Mouse (Mus musculus): ENCODE measurements at regions not wholly inside any gene's neighbourhood (a gene's known extent, or its start where the extent isn't known, plus 50 kb on each side); places are given as distances from the start of the nearest gene placed in this dataset.

DNA sequence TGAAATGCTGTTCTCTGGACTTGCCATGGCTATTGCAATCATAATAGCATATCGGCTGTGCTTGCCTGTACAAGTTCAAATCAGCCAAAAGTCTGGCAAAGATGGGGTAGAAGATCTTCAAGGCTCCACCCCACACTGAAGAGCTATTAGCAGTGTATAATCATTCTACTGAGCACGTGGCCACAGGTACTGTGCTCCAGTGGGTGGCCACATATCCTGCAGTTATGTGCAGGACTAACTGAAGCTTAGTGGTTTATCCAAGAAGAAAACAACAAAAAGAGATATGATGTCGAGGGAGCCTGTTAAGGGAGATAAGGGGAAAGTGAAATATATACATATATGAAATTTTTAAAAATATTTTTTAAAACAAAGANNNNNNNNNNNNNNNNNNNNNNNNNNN, 309.2 kb downstream of the Meis1 start:
- no peak for TF ChIP-seq POLR2A (IDR thresholded peaks at IDR 0.05; ENCODE audit: control insufficient read depth, extremely low read depth, insufficient read depth, low read length, poor library complexity)
- no peak for TF ChIP-seq CTCF (IDR thresholded peaks at IDR 0.05; ENCODE audit: borderline replicate concordance, control insufficient read depth, extremely low read depth, insufficient read depth, low read length, poor library complexity)
- no peak overlapping the region for H3K27ac ChIP-seq (ENCODE audit: control insufficient read depth, insufficient read depth, low read length)
- 86% methylated on average over 3 of the region's 3 CpGs for WGBS
- H3K4me1 ChIP-seq (replicated peaks; ENCODE audit: control insufficient read depth, insufficient read depth, low read length): no peaks in the 10 kb centered on the region
- no peaks in the 10 kb centered on the region for H3K36me3 ChIP-seq (ENCODE audit: control insufficient read depth, insufficient read depth, low read length)
- DNase-seq: no peak
- H3K4me3 ChIP-seq (ENCODE audit: control insufficient read depth, insufficient read depth, low read length): no peak overlapping the region
- H3K27me3 ChIP-seq (ENCODE audit: control insufficient read depth, insufficient read depth, low read length): no peaks in the 10 kb centered on the region

DNA sequence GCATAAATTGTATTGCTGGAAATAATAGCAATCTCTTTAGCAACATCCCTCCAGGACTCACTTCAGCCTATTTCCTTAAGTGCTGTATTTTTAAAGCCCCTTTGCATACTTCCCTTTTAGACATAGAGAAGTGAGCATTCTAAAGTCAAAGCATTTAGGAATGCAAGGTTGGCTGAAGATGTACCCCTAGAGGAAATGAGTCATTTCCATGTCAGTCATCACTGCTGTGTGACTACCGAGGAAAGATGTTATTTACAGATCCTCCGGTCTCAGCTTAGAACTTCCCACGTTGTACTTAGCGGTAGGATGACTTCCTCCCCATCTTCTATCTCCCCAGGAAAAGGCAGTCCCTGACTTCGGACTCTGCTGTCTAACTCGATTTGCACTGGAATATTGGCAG, 337.2 kb downstream of the Meis1 start:
- DNase-seq: no peak
- H3K27me3 ChIP-seq (ENCODE audit: control insufficient read depth, insufficient read depth, low read length): no peaks in the 10 kb centered on the region
- no peaks in the 10 kb centered on the region for H3K4me1 ChIP-seq (replicated peaks; ENCODE audit: control insufficient read depth, insufficient read depth, low read length)
- no peak overlapping the region for H3K27ac ChIP-seq (ENCODE audit: control insufficient read depth, insufficient read depth, low read length)
- H3K36me3 ChIP-seq (ENCODE audit: control insufficient read depth, insufficient read depth, low read length): no peaks in the 10 kb centered on the region
- no peak overlapping the region for H3K4me3 ChIP-seq (ENCODE audit: control insufficient read depth, insufficient read depth, low read length)
- TF ChIP-seq POLR2A (IDR thresholded peaks at IDR 0.05; ENCODE audit: control insufficient read depth, extremely low read depth, insufficient read depth, low read length, poor library complexity): no peak
- TF ChIP-seq CTCF (IDR thresholded peaks at IDR 0.05; ENCODE audit: borderline replicate concordance, control insufficient read depth, extremely low read depth, insufficient read depth, low read length, poor library complexity): no peak
- 48% methylated on average over 6 of the region's 6 CpGs for WGBS

DNA sequence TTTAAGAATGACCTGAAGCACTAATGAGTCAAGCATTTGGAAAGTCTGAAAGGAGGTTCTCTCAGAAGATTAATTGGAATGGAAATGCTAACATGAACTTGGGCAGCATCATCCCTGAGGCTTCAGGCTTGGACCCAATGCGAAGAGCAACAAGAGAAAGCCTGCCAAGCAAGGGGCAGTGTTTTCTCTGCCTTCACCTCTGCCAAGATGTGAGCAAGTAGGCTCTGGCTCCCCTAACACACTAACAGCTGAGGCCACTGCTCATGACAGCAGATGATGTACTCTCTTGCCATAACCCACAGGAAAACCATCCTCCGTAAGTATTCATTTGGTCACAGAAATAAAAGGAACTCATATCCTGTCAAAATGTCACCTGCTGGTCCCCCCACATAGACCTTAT, 341.9 kb downstream of the Meis1 start:
- H3K4me1 ChIP-seq (replicated peaks; ENCODE audit: control insufficient read depth, insufficient read depth, low read length): no peaks in the 10 kb centered on the region
- no peaks in the 10 kb centered on the region for H3K27me3 ChIP-seq (ENCODE audit: control insufficient read depth, insufficient read depth, low read length)
- H3K4me3 ChIP-seq (ENCODE audit: control insufficient read depth, insufficient read depth, low read length): no peak overlapping the region
- no peak for DNase-seq
- H3K27ac ChIP-seq (ENCODE audit: control insufficient read depth, insufficient read depth, low read length): no peak overlapping the region
- H3K36me3 ChIP-seq (ENCODE audit: control insufficient read depth, insufficient read depth, low read length): no peaks in the 10 kb centered on the region
- TF ChIP-seq POLR2A (IDR thresholded peaks at IDR 0.05; ENCODE audit: control insufficient read depth, extremely low read depth, insufficient read depth, low read length, poor library complexity) (no peak), CTCF (IDR thresholded peaks at IDR 0.05; ENCODE audit: borderline replicate concordance, control insufficient read depth, extremely low read depth, insufficient read depth, low read length, poor library complexity) (no peak)
- WGBS: 29% methylated on average over 2 of the region's 2 CpGs

DNA sequence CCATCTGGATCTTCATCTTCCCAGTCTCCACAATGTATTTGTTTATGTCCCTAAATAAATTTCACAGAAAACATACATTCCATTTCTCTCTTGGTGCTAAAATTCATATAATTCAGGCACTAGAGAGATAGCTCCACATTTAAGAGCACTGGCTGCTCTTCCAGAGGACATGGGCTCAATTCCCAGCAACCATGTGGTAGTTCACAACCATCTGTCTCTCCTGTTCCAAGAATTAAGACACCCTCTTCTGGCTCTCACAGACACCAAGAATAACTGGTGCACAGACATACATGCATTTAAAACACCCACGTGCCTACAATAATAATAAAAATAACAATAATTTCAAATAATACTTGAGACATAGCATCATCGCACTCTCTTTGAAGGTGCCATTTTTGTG, 347.8 kb downstream of the Meis1 start:
- H3K27me3 ChIP-seq (ENCODE audit: control insufficient read depth, insufficient read depth, low read length): no peaks in the 10 kb centered on the region
- WGBS: 95% methylated on average over 2 of the region's 2 CpGs
- H3K4me3 ChIP-seq (ENCODE audit: control insufficient read depth, insufficient read depth, low read length): no peak overlapping the region
- no peaks in the 10 kb centered on the region for H3K4me1 ChIP-seq (replicated peaks; ENCODE audit: control insufficient read depth, insufficient read depth, low read length)
- no peak for TF ChIP-seq CTCF (IDR thresholded peaks at IDR 0.05; ENCODE audit: borderline replicate concordance, control insufficient read depth, extremely low read depth, insufficient read depth, low read length, poor library complexity)
- no peak for TF ChIP-seq POLR2A (IDR thresholded peaks at IDR 0.05; ENCODE audit: control insufficient read depth, extremely low read depth, insufficient read depth, low read length, poor library complexity)
- H3K36me3 ChIP-seq (ENCODE audit: control insufficient read depth, insufficient read depth, low read length): no peaks in the 10 kb centered on the region
- no peak for DNase-seq
- no peak overlapping the region for H3K27ac ChIP-seq (ENCODE audit: control insufficient read depth, insufficient read depth, low read length)

DNA sequence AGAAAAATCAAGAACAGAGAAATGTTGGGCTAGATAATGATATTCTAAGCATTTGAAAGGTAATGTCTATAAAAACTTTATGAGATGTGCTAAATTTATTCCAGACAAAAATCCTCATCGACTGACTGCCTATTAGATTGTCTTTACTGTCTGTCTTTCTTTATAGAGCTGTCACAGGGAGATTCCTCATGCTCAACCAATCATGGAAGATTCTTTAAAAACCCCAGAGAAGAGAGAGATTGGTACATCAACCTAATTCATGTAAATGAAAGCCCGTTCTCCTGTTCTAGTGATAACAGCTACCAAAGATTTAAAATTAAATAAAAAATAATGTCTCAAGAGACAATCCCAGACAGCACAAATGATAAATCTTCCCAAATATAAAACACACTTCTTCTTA, 349.5 kb downstream of the Meis1 start:
- H3K4me1 ChIP-seq (replicated peaks; ENCODE audit: control insufficient read depth, insufficient read depth, low read length): no peaks in the 10 kb centered on the region
- WGBS: 89% methylated on average over 2 of the region's 2 CpGs
- DNase-seq: no peak
- H3K36me3 ChIP-seq (ENCODE audit: control insufficient read depth, insufficient read depth, low read length): no peaks in the 10 kb centered on the region
- H3K4me3 ChIP-seq (ENCODE audit: control insufficient read depth, insufficient read depth, low read length): no peak overlapping the region
- no peak overlapping the region for H3K27ac ChIP-seq (ENCODE audit: control insufficient read depth, insufficient read depth, low read length)
- TF ChIP-seq CTCF (IDR thresholded peaks at IDR 0.05; ENCODE audit: borderline replicate concordance, control insufficient read depth, extremely low read depth, insufficient read depth, low read length, poor library complexity): no peak
- no peak for TF ChIP-seq POLR2A (IDR thresholded peaks at IDR 0.05; ENCODE audit: control insufficient read depth, extremely low read depth, insufficient read depth, low read length, poor library complexity)
- no peaks in the 10 kb centered on the region for H3K27me3 ChIP-seq (ENCODE audit: control insufficient read depth, insufficient read depth, low read length)

DNA sequence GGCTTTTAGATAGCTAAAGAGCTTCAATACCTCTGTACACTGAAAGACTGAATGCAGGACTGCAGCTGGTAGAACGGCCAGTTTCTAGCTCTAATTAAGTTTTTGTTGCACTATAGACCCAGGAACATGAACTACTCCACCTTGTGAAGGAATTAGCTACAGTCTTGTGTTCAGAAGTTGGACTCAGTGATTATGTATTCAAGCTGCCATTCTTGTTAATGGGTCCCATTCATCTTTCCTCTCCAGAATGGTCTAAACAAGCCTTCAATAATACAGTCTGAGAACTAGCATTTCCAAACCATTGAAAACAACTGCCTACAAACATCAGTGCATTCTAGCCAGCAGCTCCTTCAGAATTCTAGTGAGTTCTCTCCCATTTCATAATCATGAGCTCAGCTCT, 362.4 kb downstream of the Meis1 start:
- H3K36me3 ChIP-seq (ENCODE audit: control insufficient read depth, insufficient read depth, low read length): no peaks in the 10 kb centered on the region
- TF ChIP-seq POLR2A (IDR thresholded peaks at IDR 0.05; ENCODE audit: control insufficient read depth, extremely low read depth, insufficient read depth, low read length, poor library complexity) (no peak), CTCF (IDR thresholded peaks at IDR 0.05; ENCODE audit: borderline replicate concordance, control insufficient read depth, extremely low read depth, insufficient read depth, low read length, poor library complexity) (no peak)
- H3K4me1 ChIP-seq (replicated peaks; ENCODE audit: control insufficient read depth, insufficient read depth, low read length): no peaks in the 10 kb centered on the region
- no peak overlapping the region for H3K27ac ChIP-seq (ENCODE audit: control insufficient read depth, insufficient read depth, low read length)
- H3K4me3 ChIP-seq (ENCODE audit: control insufficient read depth, insufficient read depth, low read length): no peak overlapping the region
- 88% methylated on average over 1 of the region's 1 CpGs for WGBS
- H3K27me3 ChIP-seq (ENCODE audit: control insufficient read depth, insufficient read depth, low read length): no peaks in the 10 kb centered on the region
- no peak for DNase-seq
